Mouse (Mus musculus): ENCODE measurements at regions not wholly inside any gene's neighbourhood (a gene's known extent, or its start where the extent isn't known, plus 50 kb on each side); places are given as distances from the start of the nearest gene placed in this dataset.

- no peak for DNase-seq (ENCODE audit: extremely low read depth, low read depth, low spot score)
- no peak overlapping the region for H3K27ac ChIP-seq (replicated peaks; ENCODE audit: insufficient read depth, low read depth, low read length)
- no peaks in the 10 kb centered on the region for H3K27me3 ChIP-seq (ENCODE audit: control insufficient read depth, insufficient read depth, low read length)
- 65% methylated on average over 1 of the region's 1 CpGs for WGBS
- no peak overlapping the region for H3K4me3 ChIP-seq (ENCODE audit: insufficient read depth, low read depth, low read length)
- H3K36me3 ChIP-seq (ENCODE audit: control insufficient read depth, insufficient read depth, low read length), result no peaks in the 10 kb centered on the region
- no peaks in the 10 kb centered on the region for H3K79me2 ChIP-seq (ENCODE audit: control insufficient read depth, insufficient read depth, low read length)
- H3K4me1 ChIP-seq (ENCODE audit: control insufficient read depth, insufficient read depth, low read length), result no peaks in the 10 kb centered on the region
- no peak for TF ChIP-seq POLR2A (IDR thresholded peaks at IDR 0.05; ENCODE audit: extremely low read depth, insufficient read depth, low read length)
- no peak for TF ChIP-seq CTCF (IDR thresholded peaks at IDR 0.05; ENCODE audit: low read depth, low read length)
- no peak overlapping the region for H3K9ac ChIP-seq (ENCODE audit: low read depth, low read length)
Observed at GRCm38 (mm10) chr1:35000801-35001200, 151.0 kb downstream of the Plekhb2 start.

DNA sequence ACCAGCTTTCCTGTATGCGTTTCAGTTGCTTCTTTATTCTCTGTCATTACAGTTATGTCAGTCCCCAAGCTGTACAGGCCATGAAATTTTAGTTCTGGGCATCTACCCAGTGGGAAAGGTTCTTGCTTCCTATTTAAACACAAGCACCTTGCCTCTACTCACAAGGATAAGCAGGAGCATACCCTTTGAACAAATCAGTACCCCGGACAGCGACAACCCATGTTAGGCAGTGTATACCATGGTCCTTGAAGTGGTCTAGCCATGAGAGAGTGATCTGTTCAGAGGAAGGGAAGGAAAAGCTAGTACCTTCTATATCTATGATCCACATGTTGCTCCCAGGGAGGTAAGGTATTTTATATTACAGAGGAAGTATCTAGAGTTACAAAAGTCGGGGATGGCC lies 167.7 kb downstream of the Plekhb2 start:
- Histone ChIP-seq H3K9ac (ENCODE audit: low read depth, low read length) (no peak overlapping the region), H3K36me3 (ENCODE audit: control insufficient read depth, insufficient read depth, low read length) (no peaks in the 10 kb centered on the region), H3K79me2 (ENCODE audit: control insufficient read depth, insufficient read depth, low read length) (no peaks in the 10 kb centered on the region), H3K4me3 (ENCODE audit: insufficient read depth, low read depth, low read length) (no peak overlapping the region), H3K27ac (replicated peaks; ENCODE audit: insufficient read depth, low read depth, low read length) (no peak overlapping the region), H3K27me3 (ENCODE audit: control insufficient read depth, insufficient read depth, low read length) (no peaks in the 10 kb centered on the region), H3K4me1 (ENCODE audit: control insufficient read depth, insufficient read depth, low read length) (no peaks in the 10 kb centered on the region)
- no peak for TF ChIP-seq POLR2A (IDR thresholded peaks at IDR 0.05; ENCODE audit: extremely low read depth, insufficient read depth, low read length)
- TF ChIP-seq CTCF (IDR thresholded peaks at IDR 0.05; ENCODE audit: low read depth, low read length), result no peak
- 66% methylated on average over 4 of the region's 4 CpGs for WGBS
- no peak for DNase-seq (ENCODE audit: extremely low read depth, low read depth, low spot score)

DNA sequence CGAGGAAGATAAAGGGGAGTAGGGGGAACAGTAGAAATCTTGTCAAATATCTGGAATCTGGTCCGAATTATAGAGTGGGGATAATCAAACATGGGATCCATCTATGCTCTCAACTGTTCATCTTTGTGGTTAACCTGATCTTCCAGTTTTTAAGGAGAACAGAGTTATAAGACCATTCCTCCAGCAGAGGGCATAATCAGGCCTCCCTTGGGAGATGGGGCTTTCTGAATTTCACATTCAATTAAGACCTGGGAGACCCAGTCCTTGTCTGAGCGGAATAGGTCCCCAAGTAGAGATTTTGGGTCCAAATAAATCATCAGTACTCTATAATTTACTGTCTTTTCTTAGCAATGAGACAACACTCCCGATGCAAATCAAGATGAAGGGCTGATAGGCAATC lies 182.8 kb downstream of the Plekhb2 start:
- no peak overlapping the region for H3K27ac ChIP-seq (replicated peaks; ENCODE audit: insufficient read depth, low read depth, low read length)
- H3K79me2 ChIP-seq (ENCODE audit: control insufficient read depth, insufficient read depth, low read length), result no peaks in the 10 kb centered on the region
- no peak overlapping the region for H3K4me3 ChIP-seq (ENCODE audit: insufficient read depth, low read depth, low read length)
- no peaks in the 10 kb centered on the region for H3K27me3 ChIP-seq (ENCODE audit: control insufficient read depth, insufficient read depth, low read length)
- H3K36me3 ChIP-seq (ENCODE audit: control insufficient read depth, insufficient read depth, low read length), result no peaks in the 10 kb centered on the region
- H3K4me1 ChIP-seq (ENCODE audit: control insufficient read depth, insufficient read depth, low read length), result no peaks in the 10 kb centered on the region
- 45% methylated on average over 4 of the region's 4 CpGs for WGBS
- TF ChIP-seq POLR2A (IDR thresholded peaks at IDR 0.05; ENCODE audit: extremely low read depth, insufficient read depth, low read length), result no peak
- no peak for TF ChIP-seq CTCF (IDR thresholded peaks at IDR 0.05; ENCODE audit: low read depth, low read length)
- DNase-seq (ENCODE audit: extremely low read depth, low read depth, low spot score), result no peak
- H3K9ac ChIP-seq (ENCODE audit: low read depth, low read length), result no peak overlapping the region

- Histone ChIP-seq H3K79me2 (ENCODE audit: control insufficient read depth, insufficient read depth, low read length) (no peaks in the 10 kb centered on the region), H3K27ac (replicated peaks; ENCODE audit: insufficient read depth, low read depth, low read length) (no peak overlapping the region), H3K36me3 (ENCODE audit: control insufficient read depth, insufficient read depth, low read length) (no peaks in the 10 kb centered on the region), H3K4me3 (ENCODE audit: insufficient read depth, low read depth, low read length) (no peak overlapping the region), H3K4me1 (ENCODE audit: control insufficient read depth, insufficient read depth, low read length) (no peaks in the 10 kb centered on the region), H3K27me3 (ENCODE audit: control insufficient read depth, insufficient read depth, low read length) (no peaks in the 10 kb centered on the region), H3K9ac (ENCODE audit: low read depth, low read length) (no peak overlapping the region)
- TF ChIP-seq POLR2A (IDR thresholded peaks at IDR 0.05; ENCODE audit: extremely low read depth, insufficient read depth, low read length), result no peak
- no peak for TF ChIP-seq CTCF (IDR thresholded peaks at IDR 0.05; ENCODE audit: low read depth, low read length)
- DNase-seq (ENCODE audit: extremely low read depth, low read depth, low spot score), result no peak
- WGBS, result 70% methylated on average over 1 of the region's 1 CpGs
Observed at GRCm38 (mm10) chr1:35072811-35073210, 223.0 kb downstream of the Plekhb2 start.

DNA sequence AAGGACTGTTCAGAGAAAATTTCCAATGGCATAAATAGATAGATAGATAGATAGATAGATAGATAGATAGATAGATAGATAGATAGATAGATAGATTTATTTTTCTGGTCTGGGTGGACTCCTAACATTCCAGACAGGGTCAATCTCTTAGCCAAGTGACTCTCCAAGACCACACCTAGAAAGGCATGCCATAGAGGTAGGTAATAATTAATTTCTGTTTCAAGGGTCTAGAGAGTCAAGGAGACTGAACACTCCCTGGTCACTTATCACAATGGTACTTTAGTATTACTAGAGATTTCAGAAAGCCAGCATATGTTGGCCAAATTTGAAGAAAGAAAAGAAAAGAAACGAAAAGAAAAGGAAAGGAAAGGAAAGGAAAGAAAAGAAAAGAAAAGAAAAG lies 245.1 kb downstream of the Plekhb2 start:
- Histone ChIP-seq H3K4me1 (ENCODE audit: control insufficient read depth, insufficient read depth, low read length) (no peaks in the 10 kb centered on the region), H3K27ac (replicated peaks; ENCODE audit: insufficient read depth, low read depth, low read length) (no peak overlapping the region), H3K9ac (ENCODE audit: low read depth, low read length) (no peak overlapping the region), H3K27me3 (ENCODE audit: control insufficient read depth, insufficient read depth, low read length) (no peaks in the 10 kb centered on the region), H3K4me3 (ENCODE audit: insufficient read depth, low read depth, low read length) (no peak overlapping the region), H3K79me2 (ENCODE audit: control insufficient read depth, insufficient read depth, low read length) (no peaks in the 10 kb centered on the region), H3K36me3 (ENCODE audit: control insufficient read depth, insufficient read depth, low read length) (no peaks in the 10 kb centered on the region)
- 29% methylated on average over 1 of the region's 1 CpGs for WGBS
- TF ChIP-seq POLR2A (IDR thresholded peaks at IDR 0.05; ENCODE audit: extremely low read depth, insufficient read depth, low read length), result no peak
- DNase-seq (ENCODE audit: extremely low read depth, low read depth, low spot score), result no peak

- 85% methylated on average over 2 of the region's 2 CpGs for WGBS
Observed at GRCm38 (mm10) chr1:35095785-35096184, 246.0 kb downstream of the Plekhb2 start.

More at GRCm38 (mm10) chr1:35095785-35096184, 246.0 kb downstream of the Plekhb2 start:
- no peak overlapping the region for H3K27ac ChIP-seq (replicated peaks; ENCODE audit: insufficient read depth, low read depth, low read length)
- no peaks in the 10 kb centered on the region for H3K27me3 ChIP-seq (ENCODE audit: control insufficient read depth, insufficient read depth, low read length)
- TF ChIP-seq CTCF (IDR thresholded peaks at IDR 0.05; ENCODE audit: low read depth, low read length), result no peak
- no peak for TF ChIP-seq POLR2A (IDR thresholded peaks at IDR 0.05; ENCODE audit: extremely low read depth, insufficient read depth, low read length)
- DNase-seq (ENCODE audit: extremely low read depth, low read depth, low spot score), result no peak
- H3K36me3 ChIP-seq (ENCODE audit: control insufficient read depth, insufficient read depth, low read length), result no peaks in the 10 kb centered on the region
- no peak overlapping the region for H3K9ac ChIP-seq (ENCODE audit: low read depth, low read length)
- no peak overlapping the region for H3K4me3 ChIP-seq (ENCODE audit: insufficient read depth, low read depth, low read length)
- no peaks in the 10 kb centered on the region for H3K4me1 ChIP-seq (ENCODE audit: control insufficient read depth, insufficient read depth, low read length)
- no peaks in the 10 kb centered on the region for H3K79me2 ChIP-seq (ENCODE audit: control insufficient read depth, insufficient read depth, low read length)
